Mouse (Mus musculus) layer of hippocampus, adult 9-10 months (tissue): ENCODE results near the gene Tnf.

Source experiments
- DNase-seq: peaks from one replicate; pipeline ENCODE4 v3.0.0; 2022; ENCODE audit warnings: low spot score

Gene Tnf

DNA sequence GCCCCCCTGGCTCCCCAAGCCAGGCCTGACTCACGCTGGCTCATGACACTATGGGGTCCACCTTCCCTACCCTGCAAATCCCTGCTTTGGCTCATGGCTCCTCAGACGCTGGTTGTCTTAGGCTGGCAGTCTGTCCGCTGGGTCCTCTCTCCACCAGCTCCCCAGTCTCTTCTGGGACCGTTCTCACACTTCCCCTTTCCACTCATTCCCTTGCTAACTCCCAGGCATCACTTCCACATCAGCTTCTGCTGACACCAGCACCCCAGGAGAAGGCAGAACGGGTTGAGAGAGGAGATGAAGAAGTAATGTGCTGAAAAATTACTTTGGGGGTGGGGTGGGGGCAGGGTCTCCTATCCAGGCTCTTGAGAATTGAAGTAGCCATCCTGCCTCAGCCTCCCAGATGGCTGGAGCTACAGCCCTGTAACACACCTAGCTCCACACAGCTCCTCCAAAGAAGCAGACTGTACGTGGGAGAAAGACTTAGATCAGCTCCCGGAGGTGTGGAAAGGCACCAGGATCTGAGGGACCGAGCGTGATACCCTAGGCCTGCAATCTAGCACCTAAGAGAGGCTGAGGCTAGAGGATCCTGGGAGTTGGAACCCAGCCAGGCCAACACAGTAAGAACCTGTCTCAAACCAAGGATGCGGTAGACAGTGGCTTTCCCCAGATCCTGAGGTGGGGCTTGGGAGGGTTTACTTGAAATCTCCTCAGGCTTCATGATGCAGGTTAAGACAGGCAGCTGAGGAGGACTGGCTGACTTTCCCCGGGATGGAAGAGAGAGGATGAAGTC lies 29.2 kb downstream of the Tnf start:
- DNase-seq, result no peak

GRCm38 (mm10) chr17:35168541-35169207 lies 33.1 kb downstream of the Tnf start:
- DNase-seq, result no peak

GRCm38 (mm10) chr17:35167794-35168193 lies 34.0 kb downstream of the Tnf start:
- DNase-seq, result no peak

- DNase-seq, result no peak
Observed at GRCm38 (mm10) chr17:35166352-35167035, 35.3 kb downstream of the Tnf start.

DNA sequence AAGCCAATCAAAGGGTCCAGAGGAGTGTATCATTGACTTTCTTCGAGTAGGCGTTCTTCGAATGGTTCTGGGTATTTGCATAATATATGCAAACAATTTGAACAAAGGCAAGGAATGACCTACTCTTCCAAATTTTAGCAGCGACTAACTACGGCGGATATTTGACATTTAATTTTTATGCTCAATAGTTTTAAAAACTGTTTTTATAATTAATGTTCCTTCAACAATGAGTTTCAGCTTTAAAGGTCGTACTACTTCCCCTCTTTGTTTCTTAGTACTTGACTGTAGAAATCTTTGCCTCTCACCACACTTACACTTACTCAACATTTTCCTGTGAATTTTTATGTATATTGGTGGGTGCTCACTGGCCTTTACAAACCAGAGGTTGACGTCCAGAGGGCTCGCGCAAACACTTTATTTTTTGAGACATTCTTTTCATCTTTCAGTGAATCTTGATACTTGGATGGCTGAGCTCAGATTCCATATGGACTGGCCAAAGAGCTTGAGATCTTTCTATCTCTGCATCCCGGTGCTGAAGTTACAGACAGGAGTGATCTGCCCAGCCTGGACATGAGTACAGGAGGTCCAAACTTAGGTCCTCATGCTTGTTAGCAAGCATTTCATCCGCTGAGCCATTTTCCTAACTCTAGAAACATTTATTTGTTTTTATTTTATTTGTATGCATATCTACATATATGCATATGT lies 36.2 kb downstream of the Tnf start:
- no peak for DNase-seq

- peak; percentile 99 for DNase-seq
Observed at GRCm38 (mm10) chr17:35164568-35165450, 37.0 kb downstream of the Tnf start, which contains the start of gene Prrc2a. Gene Prrc2a, minus strand, starts transcription at chr17:35164897.

DNA sequence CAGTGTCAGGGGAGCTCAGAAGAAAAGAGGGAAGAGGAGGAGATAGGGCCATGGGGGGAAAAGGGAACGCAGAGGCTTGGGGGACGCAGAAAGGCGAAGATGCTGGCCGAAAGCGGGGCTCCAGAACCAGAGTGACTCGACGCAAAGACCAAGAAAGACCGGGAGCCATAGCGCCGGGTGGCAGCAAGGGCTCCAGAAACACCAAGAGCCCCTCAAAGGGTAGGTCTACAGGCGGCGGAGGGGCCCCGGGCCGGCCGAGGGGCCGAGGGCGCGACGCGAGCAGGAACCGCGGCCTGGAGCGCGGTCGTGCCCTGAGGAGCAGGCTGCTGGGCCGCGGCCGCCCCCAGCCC lies 37.6 kb downstream of the Tnf start:
- DNase-seq, result no peak

GRCm38 (mm10) chr17:35163326-35164081 lies 38.3 kb downstream of the Tnf start:
- DNase-seq, result no peak

- DNase-seq, result no peak
Observed at GRCm38 (mm10) chr17:35162730-35163129, 39.1 kb downstream of the Tnf start.

GRCm38 (mm10) chr17:35162121-35162520 lies 39.7 kb downstream of the Tnf start:
- no peak for DNase-seq

GRCm38 (mm10) chr17:35161421-35161820 lies 40.4 kb downstream of the Tnf start:
- DNase-seq, result no peak

DNA sequence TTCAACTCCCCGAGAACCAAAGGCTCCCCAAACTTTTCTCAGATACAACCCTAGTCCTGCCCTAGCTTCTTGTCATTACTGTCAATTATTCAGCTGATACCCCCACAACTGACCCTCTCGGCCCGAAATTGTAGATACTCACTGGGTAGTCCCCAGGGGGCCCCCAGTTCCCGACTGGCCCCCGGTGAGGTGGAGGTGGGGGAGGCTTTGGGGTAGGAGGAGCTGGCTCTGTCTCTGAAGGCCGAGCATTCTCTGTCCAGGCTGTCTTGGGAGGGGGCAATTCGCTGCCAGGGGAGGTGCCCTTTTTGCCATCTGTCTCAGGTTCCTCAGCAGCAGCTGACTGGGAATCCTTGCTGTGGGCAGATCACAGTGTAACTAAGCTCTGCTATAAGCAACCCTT lies 42.2 kb downstream of the Tnf start:
- DNase-seq, result no peak

DNA sequence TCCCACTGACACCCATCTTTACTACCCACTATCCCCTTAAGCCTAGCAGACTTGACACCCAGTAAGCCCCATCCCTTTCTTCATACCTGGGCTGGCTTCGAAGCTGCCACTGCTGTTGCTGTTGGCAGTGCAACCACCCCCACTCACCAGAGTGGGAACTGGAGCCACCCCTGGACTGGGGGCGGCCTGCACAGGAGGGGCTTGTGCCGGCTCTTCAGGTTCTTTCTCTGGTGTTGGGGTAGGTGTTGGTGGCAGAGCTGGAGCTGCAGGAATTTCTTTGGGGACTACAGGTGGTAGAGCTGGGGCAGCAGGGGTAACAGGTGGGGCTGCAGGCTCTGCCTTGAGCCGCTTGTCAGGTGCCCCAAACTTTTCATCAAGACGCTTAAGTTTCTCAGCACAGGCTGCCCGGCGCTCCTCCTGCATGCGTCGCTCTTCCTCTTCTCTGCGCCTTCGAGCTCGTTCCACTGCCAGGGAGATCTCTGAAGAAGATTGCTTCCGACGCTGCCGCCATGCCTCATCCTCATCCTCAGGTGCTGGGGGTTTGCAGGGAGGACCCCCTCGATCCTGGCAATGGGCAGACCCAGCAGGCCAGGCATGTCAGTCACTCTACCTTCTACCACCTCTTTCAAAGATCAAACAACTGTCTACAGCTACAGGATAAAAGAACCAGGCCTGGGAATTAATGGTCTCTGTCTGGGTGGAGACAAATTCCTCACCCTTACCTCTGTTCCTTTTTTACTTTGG lies 42.8 kb downstream of the Tnf start:
- no peak for DNase-seq

DNA sequence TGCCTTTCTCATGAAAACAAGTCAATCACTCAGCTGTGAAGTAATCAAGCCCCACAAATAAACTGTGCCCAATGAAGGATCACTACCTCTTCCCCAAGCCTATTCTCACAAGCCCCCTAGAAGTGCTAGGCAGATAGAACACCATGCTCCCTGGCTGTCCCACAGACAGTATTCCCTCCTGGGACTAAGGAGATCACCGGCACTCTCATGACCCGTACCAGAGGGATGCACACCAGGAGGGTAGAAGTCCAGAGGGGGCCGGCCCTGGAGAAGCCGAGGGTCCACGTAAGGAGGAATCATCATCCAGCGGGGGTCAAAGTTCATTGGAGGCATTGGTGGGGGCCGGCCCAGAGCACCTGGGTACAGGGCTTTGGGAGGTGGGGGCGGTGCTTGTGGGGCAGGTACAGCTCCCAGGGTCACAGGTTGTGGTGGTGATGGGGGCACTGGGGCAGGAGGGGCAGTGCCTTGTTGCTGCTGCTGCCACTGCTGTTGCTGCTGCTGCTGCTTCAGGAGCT lies 44.1 kb downstream of the Tnf start:
- DNase-seq, result no peak

DNA sequence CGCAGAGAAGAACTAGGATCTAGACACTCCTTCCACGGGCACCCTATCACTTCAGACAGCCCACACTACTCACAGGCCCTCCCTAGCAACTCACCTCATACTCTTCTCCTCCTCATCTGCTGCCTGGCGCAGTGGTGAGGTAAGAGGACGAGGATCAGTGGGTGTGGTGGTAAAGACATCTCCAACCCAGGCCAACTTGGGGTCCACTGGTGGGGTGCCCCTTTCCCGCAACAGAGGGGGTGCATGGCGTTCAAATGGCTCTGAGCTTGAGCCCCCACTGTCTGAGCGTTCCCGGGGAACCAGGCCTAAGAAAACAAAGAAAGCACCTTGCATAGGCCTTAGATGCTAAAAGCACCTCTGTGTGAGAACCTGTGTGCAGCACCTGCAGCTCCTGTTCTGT lies 44.6 kb downstream of the Tnf start:
- DNase-seq, result no peak

- no peak for DNase-seq
Observed at GRCm38 (mm10) chr17:35156461-35157200, 45.2 kb downstream of the Tnf start.

DNA sequence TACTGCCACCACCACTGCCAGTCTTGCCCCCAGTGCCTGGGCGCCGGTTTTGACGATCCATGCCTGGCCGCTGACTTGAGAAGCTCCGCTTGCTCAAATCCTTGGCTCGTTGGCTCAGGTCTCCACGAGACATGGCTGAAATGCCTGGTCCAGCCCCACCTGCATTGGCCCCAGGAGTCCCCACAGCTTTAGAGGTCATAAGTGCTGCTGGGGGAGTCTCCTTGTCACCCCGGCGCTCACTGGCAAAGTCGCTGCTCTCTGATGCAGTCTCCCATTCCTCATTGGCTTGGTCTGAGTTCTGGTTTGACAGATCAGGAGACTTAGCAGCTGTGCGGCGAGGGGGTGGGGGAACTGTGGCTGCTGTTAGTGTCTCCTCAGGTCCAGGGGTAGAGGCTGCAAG lies 46.4 kb downstream of the Tnf start:
- no peak for DNase-seq

GRCm38 (mm10) chr17:35154616-35155015 lies 47.2 kb downstream of the Tnf start:
- DNase-seq, result no peak

DNA sequence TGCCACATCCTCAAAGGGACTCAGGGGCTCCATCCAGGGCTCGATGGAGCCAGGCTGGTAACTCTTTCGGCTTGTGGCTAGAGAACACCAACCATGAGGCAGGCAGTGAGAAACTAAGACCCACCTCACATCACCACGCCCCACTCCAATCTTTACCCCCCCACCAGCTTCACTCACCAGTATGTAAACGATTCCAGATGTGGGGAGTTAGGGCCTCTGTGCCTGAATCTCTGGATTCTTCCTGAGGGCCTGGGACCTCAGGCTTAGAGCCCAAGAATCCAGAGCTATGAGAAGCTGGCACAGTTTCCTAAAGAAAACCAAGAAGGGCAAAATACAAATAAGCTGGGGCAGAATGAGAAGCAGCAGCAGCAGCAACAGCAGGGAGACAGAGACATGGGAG lies 47.9 kb downstream of the Tnf start:
- no peak for DNase-seq
